Mouse (Mus musculus) adrenal gland, postnatal 36 days (tissue): ENCODE data around the gene Ell3. TPM values are rescaled to one million over a fixed set of nuclear protein-coding genes. Genes with fewer than 3 reads are reported as not detected.

Source experiments
- DNase-seq, 2 experiments: peaks; one replicate each; pipeline ENCODE4 v3.0.0; 2021; ENCODE audit warnings: mixed read lengths in 1 of 2
- total RNA-seq, 2 experiments: library from RNA; stranded (reverse); gene quantifications; 2 replicates each; pipeline ENCODE4 v1.2.3; 2021

Ell3 gene
- total RNA-seq, 2 experiments from 2014 or later, result 0.17 to 0.36 TPM

DNA sequence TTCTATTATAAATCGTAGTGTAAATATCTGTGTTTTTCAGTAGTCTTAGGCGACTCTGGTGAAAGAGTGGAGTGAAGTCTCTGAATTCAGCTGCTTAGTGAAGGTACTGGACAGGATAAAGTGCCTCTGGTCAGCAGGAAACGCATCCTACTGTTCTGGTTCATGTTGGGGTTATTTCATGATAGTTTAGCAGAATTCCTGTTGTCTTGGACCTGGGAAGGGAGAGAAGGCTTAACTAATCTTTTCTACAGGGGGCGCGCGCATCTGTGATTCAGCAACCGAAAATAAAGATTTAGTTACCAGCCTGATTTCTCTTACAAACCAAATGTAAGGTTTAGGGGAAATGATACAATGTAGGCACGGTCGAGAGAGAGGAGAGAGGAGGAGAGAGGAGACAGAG lies 4.1 kb upstream of the Ell3 start:
- peak; percentile 48 to 58 for DNase-seq

- DNase-seq, result no peak
Observed at GRCm38 (mm10) chr2:121447006-121447405, 2.9 kb upstream of the Ell3 start.

GRCm38 (mm10) chr2:121446506-121446905 lies 2.4 kb upstream of the Ell3 start:
- no peak for DNase-seq

DNA sequence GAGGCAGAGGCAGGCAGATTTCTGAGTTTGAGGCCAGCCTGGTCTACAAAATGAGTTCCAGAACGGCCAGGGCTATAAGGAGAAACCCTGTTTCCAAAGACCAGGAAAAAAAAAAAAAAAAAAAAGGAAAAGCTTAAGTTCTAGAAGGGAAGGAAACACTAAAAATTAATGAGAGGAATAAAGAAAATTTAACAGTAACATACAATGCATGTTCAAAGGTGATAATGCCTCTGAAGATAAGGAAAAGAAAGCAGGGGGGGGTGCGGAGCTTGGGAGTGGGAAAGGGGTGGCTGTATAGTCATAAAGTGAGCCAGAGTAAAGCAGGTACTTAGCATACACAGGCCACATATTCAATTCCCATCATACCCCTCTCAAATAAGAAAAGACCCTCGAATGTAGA lies 1.0 kb upstream of the Ell3 start:
- no peak for DNase-seq

DNA sequence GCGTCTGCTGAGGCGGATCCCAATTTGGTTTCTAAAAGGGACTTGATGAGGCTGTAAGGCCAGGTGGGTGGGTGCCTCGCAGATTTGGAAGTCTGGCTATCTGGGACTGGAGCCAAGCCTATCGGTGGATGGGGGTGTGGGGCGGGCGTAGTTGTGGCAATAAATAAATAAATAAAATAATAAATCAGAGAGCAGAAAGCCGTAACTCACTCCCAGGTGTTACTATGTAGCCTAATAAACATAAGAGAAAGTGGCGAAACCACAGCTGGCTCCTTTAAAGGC lies 1.1 kb downstream of the Ell3 start:
- no peak for DNase-seq

- peak; percentile 86 to 91 for DNase-seq
Observed at GRCm38 (mm10) chr2:121442259-121443067, 1.6 kb downstream of the Ell3 start.

- no peak for DNase-seq
Observed at GRCm38 (mm10) chr2:121441800-121442199, 2.3 kb downstream of the Ell3 start.

DNA sequence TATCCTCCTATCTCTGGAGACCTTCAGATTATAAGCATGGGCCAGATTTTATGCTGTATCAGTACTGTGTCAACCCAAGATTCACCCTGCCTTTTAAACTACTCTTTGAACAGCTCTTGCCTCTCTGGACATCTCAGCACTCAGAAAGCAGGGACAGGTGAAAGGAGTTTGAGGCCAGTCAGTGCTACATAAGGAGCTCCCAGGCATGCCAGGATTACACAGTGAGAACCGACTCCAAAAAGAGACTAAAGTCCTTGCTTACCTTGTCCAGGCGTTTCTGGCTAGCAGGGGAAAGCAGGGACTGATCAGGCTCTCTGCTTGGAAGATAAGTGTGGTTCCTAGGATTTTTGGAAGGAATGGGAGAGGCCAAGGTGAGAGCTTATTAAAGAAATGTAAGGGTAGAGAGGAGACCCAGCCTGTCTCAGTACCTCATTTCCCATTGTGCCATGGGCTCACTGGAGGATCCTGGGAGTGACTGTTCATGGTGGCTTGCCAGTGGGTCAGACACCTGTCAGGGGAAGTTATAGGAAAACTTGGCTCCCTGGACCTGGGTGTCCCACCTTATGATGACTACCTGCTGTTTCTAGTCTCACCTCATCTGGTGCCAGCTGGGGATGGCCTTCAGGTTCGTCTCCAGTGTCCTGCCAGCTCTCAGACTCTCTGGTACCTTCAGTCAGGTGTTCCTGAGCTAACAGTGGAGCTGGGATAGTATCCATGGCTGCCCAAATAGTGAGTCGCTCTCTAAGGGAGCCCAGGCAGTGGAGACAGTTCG lies 3.1 kb downstream of the Ell3 start:
- no peak for DNase-seq

DNA sequence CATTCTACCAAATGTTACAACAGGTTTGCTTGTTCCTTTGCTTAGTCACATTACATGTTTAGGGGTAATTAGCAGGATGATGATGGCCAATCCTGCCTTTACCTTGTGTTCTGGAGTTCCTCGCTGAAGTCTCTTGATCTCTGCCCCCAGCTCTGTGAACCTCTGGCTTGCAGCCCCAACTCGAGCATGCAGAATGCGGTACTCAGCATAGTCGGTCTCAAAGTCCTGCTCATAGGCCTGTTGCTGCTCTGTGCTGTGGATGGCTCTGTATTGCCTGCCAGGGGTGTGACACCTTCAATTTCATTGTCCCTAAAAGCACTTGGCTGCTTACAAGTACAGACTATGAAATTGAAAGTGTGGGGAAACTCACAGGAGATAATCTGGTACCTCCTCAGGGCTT lies 4.3 kb downstream of the Ell3 start:
- DNase-seq, result no peak

- DNase-seq, result no peak
Observed at GRCm38 (mm10) chr2:121434854-121435253, 9.2 kb downstream of the Ell3 start.

GRCm38 (mm10) chr2:121425890-121426289 lies 18.2 kb downstream of the Ell3 start:
- no peak for DNase-seq

- no peak for DNase-seq
Observed at GRCm38 (mm10) chr2:121423166-121423565, 20.9 kb downstream of the Ell3 start.

DNA sequence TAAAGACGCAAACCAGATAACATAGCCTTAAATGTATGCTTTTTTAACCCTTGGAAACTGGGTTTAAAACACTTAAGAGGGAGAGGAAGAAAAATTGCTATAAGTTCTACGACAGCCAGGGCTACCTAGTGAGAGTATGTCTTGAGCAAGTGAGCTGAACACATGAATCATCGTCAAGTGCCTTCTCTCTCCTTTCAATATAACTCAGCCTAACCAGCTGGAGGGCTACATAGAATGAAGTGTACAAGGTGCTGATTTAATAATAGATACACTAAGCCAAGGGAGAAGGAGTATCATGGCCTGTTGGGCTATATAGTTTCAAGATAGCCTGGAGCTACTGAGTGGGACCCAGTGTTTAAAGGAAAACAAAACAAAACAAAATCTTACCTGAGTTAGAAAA lies 25.6 kb downstream of the Ell3 start:
- DNase-seq, result no peak

DNA sequence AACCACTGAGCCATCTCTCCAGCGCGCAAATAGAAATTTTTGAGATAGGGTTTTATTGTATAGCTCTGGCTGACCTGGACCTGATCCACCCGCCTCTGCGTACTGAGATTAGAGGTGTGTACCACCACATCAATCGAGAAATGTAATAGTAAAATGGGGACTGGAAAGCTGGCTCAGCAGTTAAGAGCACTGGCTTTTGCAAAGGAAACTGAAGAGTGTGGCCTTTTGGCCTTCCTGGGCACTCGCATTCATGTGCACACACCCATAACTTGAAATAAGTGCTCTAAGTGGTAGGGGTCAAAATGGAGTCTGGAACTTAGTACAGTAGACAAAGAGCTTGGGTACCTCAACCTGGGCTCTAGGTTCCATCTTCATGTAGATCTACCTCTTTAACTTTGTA lies 27.7 kb downstream of the Ell3 start:
- no peak for DNase-seq

GRCm38 (mm10) chr2:121415591-121415990 lies 28.5 kb downstream of the Ell3 start:
- no peak for DNase-seq

DNA sequence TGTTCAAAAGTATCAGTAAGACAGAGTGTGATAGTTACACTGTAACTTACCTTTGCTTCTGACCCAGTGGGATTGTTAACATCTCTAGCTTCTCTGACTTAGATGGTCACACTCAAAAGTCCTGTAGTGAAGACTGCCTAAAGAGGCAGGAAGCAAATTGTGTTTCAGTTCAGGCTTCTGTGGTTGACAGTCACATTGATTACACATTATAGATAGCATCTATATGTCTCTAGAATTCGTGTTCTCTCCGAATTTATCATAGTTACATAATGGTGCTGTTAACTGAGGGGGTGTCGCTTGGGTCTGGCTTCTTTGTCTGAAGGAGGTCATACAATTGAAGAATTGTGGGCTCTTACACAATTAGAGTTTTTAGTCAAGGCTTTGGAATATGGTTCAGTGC lies 29.0 kb downstream of the Ell3 start:
- DNase-seq, result no peak

DNA sequence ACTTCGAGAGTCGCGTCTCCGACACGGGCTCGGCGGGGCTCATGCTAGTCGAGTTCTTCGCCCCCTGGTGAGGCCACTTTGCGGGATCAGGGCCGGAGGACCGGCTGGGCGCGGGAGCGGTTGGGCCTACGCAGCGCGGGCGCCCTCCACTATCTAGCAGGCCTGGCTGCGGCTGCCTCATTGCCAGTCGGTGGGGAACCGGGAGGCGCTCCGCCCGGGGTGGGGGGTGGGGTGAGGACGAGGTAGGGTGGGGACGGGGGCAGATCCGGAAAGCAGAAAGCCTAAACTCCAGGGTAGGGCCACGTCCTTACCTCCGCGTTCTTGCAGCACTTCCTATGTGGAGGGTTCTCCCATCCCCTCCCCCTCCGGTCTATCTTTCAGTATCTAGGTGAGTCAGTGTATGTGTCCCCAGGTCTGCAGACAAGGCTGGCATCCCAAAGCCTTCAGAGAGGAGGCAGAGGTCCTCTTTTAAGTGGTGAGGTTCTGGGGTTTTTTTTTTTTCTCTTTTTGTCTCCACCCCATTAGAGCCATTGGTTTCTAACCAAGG lies 29.9 kb downstream of the Ell3 start:
- peak; percentile 46 to 66 for DNase-seq

GRCm38 (mm10) chr2:121413387-121414042 lies 30.6 kb downstream of the Ell3 start, which contains the start of the genes Pdia3 and Catsper2:
TSS of gene Pdia3 (plus strand) at chr2:121413775.
TSS of gene Catsper2 (minus strand) at chr2:121413792.
- peak; percentile 98 to 99 for DNase-seq

DNA sequence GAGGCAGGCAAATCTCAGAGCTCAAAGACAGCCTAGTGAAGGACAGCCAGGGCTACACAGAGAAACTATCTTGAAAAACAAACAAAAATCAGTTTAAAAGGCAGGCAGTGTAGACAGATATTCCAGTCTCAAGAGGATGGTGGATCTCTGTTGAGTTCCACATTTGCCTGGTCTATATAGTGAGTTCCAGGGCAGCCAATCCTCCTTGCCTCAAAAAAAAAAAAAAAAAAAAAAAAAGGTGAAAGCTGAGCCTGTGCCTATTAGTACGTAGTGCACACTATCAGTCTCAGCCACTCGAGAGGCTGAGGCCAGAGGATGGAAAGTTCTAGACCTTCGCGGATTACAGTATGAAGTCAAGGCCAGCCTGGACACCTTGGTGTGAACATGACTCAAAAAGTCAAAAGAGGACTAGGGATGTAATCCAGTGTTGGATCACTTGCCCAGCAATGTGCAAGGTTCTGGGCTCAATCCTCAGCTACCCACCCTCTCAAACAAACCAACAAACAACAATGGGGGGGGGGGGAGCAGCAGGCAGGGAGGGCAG lies 31.2 kb downstream of the Ell3 start:
- peak; percentile 50 to 62 for DNase-seq

- peak; percentile 50 to 51 for DNase-seq
Observed at GRCm38 (mm10) chr2:121408160-121408559, 35.9 kb downstream of the Ell3 start.

DNA sequence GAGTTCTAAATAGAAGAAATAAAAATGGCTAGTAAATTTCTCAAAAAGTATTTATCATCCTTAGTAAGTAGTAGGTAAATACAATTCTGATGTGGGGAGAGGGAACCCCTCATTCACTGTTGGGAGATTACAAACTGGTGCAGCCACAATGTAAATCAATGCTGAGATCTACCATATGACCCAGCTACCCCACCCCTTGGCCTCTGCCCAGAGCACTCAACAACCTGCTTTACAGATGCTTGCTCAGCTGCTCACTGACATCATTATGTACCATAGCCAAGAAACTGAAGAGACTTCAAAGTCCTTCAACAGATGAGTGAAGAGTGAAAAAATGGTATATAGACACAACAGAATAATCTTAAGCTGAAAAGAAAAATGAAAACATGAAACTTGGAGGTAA lies 40.8 kb downstream of the Ell3 start:
- no peak for DNase-seq

DNA sequence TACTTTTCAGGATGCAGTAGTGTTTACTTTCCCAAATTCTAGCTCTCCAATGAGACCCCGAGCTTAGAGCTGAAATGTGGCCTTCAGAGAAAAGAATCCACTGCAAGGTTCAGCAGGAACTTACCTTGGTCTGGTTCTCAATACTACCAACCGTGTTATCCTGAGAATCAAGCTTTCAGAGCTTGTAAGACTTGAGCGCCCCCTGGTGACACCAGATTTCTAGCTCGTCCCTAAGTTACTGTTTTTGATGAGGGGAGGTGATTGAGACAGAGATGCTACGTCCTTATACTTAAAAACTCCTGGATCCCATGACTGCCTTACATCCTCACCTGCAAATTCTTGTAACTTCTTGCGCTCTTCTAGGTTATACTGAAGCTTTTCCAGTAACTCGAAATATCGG lies 47.5 kb downstream of the Ell3 start:
- peak; percentile 85 to 89 for DNase-seq
